Mouse (Mus musculus): ENCODE measurements at regions not wholly inside any gene's neighbourhood (a gene's known extent, or its start where the extent isn't known, plus 50 kb on each side); places are given as distances from the start of the nearest gene placed in this dataset.

DNA sequence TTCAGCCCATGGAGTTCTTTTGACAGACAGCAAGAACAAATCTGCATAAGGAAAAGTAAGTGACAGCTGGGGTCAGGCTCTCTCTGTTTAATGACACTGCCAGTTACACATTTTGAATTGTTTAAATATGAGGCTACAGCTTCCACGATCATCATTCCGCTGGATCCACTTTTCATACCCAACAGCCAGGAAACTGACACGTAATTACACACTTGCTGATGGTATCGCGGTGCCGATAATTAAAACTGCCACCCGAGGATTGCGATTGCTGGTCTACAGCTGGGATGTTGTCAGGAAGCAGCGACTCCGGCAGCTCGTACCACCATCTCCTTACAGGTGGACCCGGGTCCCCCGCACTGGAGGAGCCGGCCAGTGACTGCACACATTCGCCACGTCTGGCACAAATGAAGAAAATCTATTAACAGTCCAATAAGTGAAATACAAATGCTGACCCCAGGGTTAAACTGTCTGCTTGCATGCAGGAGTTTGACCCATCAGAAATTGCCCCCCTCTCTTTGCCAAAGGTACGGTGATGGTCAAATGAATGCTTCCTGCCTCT is 217.3 kb upstream of the Mgmt start:
- Histone ChIP-seq H3K27ac (no peak overlapping the region), H3K4me1 (peaks cover 4% of the 10 kb centered on the region; the same call in 1 of the 2 replicates), H3K4me3 (no peak overlapping the region), H3K9me3 (no peaks in the 10 kb centered on the region), H3K27me3 (ENCODE audit: insufficient read depth, poor library complexity, severe bottlenecking) (peaks cover 54% of the 10 kb centered on the region), H3K36me3 (no peaks in the 10 kb centered on the region)
- peak; percentile 58 for DNase-seq (ENCODE audit: low spot score)
- WGBS: 85% methylated on average over 17 of the region's 17 CpGs

- peak overlapping the region; percentile 42 for H3K4me3 ChIP-seq
- no peak overlapping the region for H3K27ac ChIP-seq
- H3K9me3 ChIP-seq: no peaks in the 10 kb centered on the region
- WGBS: 26% methylated on average over 6 of the region's 6 CpGs
- DNase-seq (ENCODE audit: low spot score): no peak
- H3K36me3 ChIP-seq: no peaks in the 10 kb centered on the region
- H3K4me1 ChIP-seq: peaks cover 11% of the 10 kb centered on the region
- peaks cover 21% of the 10 kb centered on the region for H3K27me3 ChIP-seq (ENCODE audit: insufficient read depth, poor library complexity, severe bottlenecking)
These were observed 204.8 kb upstream of the Mgmt start for GRCm38 (mm10) chr7:136689579-136689978.

DNA sequence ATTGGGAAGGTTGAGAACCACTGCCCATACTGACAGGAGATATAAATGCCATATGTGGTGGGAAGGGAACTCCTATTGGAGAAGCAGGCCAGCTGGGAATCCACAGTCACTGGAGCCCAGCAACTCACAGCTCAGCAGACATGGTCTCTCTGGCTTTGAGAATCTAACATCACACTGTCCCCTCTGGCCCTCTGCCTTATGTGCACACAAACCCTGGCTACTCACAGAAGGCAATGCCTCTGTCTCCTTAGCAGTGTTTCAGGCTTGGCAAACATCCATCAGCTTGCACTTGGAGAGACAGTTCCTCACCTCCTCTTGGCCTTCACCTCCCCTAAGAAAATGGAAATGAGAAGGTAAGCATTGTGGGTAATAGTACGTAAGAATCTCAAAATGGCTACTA is 188.2 kb upstream of the Mgmt start:
- Histone ChIP-seq H3K27me3 (ENCODE audit: insufficient read depth, poor library complexity, severe bottlenecking) (no peaks in the 10 kb centered on the region), H3K27ac (no peak overlapping the region), H3K9me3 (no peaks in the 10 kb centered on the region), H3K36me3 (no peaks in the 10 kb centered on the region), H3K4me3 (no peak overlapping the region), H3K4me1 (peaks cover 6% of the 10 kb centered on the region)
- WGBS: 87% methylated on average over 1 of the region's 1 CpGs
- DNase-seq (ENCODE audit: low spot score): no peak

GRCm38 (mm10) chr7:136707200-136708003 is 187.0 kb upstream of the Mgmt start:
- DNase-seq (ENCODE audit: low spot score): no peak
- Histone ChIP-seq H3K9me3 (no peaks in the 10 kb centered on the region), H3K4me1 (peaks cover 6% of the 10 kb centered on the region), H3K27ac (no peak overlapping the region), H3K27me3 (ENCODE audit: insufficient read depth, poor library complexity, severe bottlenecking) (no peaks in the 10 kb centered on the region), H3K36me3 (no peaks in the 10 kb centered on the region), H3K4me3 (no peak overlapping the region)
- WGBS: 63% methylated on average over 12 of the region's 12 CpGs

- Histone ChIP-seq H3K4me3 (no peak overlapping the region), H3K4me1 (peaks cover 6% of the 10 kb centered on the region), H3K9me3 (no peaks in the 10 kb centered on the region), H3K36me3 (no peaks in the 10 kb centered on the region), H3K27ac (no peak overlapping the region), H3K27me3 (ENCODE audit: insufficient read depth, poor library complexity, severe bottlenecking) (no peaks in the 10 kb centered on the region)
- DNase-seq (ENCODE audit: low spot score): no peak
- 29% methylated on average over 5 of the region's 5 CpGs for WGBS
These were observed 186.4 kb upstream of the Mgmt start for GRCm38 (mm10) chr7:136708004-136708435.

- no peak overlapping the region for H3K27ac ChIP-seq
These were observed 183.8 kb upstream of the Mgmt start for GRCm38 (mm10) chr7:136710653-136711052.

DNA sequence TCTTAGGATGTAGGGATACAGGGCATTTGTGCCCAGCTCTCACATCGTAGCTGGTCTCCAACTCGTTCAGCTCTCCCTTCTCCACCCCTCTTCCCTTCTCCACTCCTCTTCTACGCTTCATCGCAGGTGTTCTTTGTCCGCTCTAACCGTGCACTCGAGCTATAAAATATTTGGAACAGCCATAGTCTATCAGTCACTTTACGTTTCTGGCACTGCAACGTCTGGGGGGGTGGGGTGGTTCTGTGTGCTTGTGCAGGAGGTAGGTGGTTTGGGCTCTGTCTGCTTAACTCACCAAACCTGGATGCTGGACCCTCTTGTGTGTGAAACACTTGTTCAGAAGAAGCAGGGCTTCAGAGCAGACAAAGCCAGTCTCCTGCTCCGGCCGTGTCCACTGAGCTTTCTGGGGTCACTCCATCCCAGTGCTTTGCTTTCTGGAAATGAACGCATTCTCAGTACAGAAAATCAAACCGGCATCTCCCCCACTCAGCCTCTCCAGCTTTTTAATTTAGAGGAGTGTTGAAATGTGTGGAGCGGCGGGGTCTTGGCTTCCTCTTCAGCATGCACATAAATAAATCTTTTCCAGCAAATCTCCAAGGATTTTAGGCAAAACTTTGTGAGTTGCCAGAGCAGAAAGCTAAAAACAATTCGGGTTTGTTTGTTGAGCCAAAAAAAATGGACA is 181.3 kb upstream of the Mgmt start:
- no peak overlapping the region for H3K4me3 ChIP-seq
- H3K27me3 ChIP-seq (ENCODE audit: insufficient read depth, poor library complexity, severe bottlenecking): no peaks in the 10 kb centered on the region
- H3K4me1 ChIP-seq: no peaks in the 10 kb centered on the region
- no peaks in the 10 kb centered on the region for H3K9me3 ChIP-seq
- WGBS: 82% methylated on average over 16 of the region's 16 CpGs
- H3K27ac ChIP-seq: no peak overlapping the region
- H3K36me3 ChIP-seq: no peaks in the 10 kb centered on the region
- no peak for DNase-seq (ENCODE audit: low spot score)

More at GRCm38 (mm10) chr7:136710653-136711052, 183.8 kb upstream of the Mgmt start:
- Histone ChIP-seq H3K4me1 (peaks cover 6% of the 10 kb centered on the region), H3K9me3 (no peaks in the 10 kb centered on the region), H3K4me3 (no peak overlapping the region), H3K36me3 (no peaks in the 10 kb centered on the region), H3K27me3 (ENCODE audit: insufficient read depth, poor library complexity, severe bottlenecking) (no peaks in the 10 kb centered on the region)
- 70% methylated on average over 3 of the region's 3 CpGs for WGBS
- no peak for DNase-seq (ENCODE audit: low spot score)

DNA sequence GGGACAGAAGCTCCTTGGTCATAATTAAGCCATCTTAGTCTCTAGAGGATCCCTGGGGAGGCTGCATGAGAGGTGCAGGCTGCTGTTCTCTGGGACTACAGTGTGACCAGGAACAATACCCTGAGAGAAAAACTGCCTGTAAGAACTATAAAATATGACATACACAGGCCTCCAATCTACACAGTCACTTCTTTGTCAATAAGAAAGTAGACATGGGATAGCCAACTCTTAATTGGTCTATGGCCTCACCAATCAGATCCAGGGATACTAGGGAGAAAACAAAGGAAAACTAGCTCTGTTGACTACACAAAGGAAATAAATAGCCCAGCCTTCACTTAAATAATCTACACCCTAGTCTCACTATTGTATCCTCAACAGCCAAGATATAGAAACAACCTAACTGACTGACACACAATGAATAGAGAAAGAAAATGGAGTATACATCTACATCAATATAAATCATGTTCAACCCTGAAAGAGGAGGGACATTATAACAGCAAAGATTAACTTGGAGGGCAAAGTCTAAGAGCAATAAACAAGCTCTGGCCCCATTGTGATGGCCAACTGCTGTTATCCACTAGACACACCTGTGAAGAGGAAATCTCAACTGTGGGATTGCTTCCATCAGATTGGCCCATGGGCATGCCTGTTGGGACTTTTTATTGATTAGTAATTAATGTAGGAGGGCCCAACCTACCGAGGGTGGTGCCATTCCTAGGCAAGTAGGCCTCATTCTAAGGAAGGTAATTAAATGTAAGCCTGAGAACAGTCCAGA is 166.6 kb upstream of the Mgmt start:
- H3K27ac ChIP-seq: no peak overlapping the region
- DNase-seq (ENCODE audit: low spot score): no peak
- no peaks in the 10 kb centered on the region for H3K36me3 ChIP-seq
- H3K27me3 ChIP-seq (ENCODE audit: insufficient read depth, poor library complexity, severe bottlenecking): no peaks in the 10 kb centered on the region
- no peaks in the 10 kb centered on the region for H3K4me1 ChIP-seq
- no peak overlapping the region for H3K4me3 ChIP-seq
- 64% methylated on average over 1 of the region's 1 CpGs for WGBS
- H3K9me3 ChIP-seq: no peaks in the 10 kb centered on the region

DNA sequence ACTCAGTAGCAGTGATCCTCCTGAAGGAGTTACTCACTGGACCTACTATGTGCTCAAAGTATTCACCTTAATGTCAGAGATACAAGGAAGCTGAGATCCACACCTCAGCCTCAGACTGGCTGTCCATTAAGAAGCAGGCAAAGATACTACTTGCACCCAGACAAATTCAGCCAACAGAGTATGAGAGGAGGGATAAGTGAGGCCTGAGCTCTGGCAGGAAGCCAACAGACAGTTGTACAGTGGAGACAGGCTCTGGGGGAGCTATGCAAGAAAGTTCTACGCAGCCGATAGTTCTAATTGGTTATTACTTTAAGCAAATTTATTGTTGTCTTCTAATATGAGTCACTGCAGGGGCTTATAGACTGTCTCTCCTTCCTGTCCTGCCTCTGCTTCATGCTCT is 152.2 kb upstream of the Mgmt start:
- H3K27me3 ChIP-seq (ENCODE audit: insufficient read depth, poor library complexity, severe bottlenecking): no peaks in the 10 kb centered on the region
- DNase-seq (ENCODE audit: low spot score): no peak
- H3K27ac ChIP-seq: no peak overlapping the region
- 90% methylated on average over 2 of the region's 2 CpGs for WGBS
- H3K9me3 ChIP-seq: no peaks in the 10 kb centered on the region
- no peaks in the 10 kb centered on the region for H3K4me1 ChIP-seq
- no peaks in the 10 kb centered on the region for H3K36me3 ChIP-seq
- H3K4me3 ChIP-seq: no peak overlapping the region

DNA sequence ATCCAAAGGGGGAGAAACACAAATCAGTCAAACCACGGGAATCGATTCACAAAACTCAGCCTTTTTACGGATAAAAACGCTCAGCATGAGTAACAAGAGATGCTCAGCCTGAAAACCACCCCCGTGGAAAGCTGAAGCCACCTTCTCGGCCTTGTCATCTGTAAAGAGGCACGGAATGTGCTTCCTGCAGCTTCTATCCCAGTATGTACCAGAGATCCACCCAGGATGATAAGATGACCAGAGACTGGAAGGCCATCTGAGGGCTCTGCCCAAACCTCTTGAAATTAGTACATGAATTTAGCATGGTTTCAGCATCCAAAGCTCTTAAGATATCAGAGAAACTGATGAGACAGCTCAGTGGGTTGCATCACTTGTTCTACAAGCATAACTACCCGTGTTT is 149.0 kb upstream of the Mgmt start:
- Histone ChIP-seq H3K36me3 (no peaks in the 10 kb centered on the region), H3K9me3 (no peaks in the 10 kb centered on the region), H3K4me1 (no peaks in the 10 kb centered on the region), H3K4me3 (no peak overlapping the region), H3K27me3 (ENCODE audit: insufficient read depth, poor library complexity, severe bottlenecking) (0 out of 2 replicates have a peak, but pooled peaks cover 3% of the 10 kb centered on the region), H3K27ac (no peak overlapping the region)
- DNase-seq (ENCODE audit: low spot score): peak; percentile 70
- WGBS: 76% methylated on average over 8 of the region's 8 CpGs

DNA sequence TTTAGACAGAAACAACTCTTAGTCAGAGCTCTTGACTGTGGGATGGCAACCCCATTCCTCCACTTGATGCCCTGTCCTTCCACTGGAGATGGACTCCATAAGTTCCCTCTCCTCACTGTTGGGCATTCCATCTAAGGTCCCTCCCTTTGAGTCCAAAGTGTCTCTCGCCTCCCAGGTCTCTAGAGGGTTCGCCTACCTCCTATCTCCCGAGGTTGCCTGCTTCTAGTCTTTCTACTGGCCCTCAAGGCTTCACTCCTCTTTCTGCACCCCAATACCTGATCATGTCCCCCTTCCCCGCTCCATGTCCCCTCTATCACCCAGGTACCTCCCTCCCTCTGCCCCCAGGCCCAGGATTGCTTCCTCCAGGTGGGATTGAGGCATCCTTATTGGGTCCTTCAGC is 142.9 kb upstream of the Mgmt start:
- H3K36me3 ChIP-seq: no peaks in the 10 kb centered on the region
- peaks cover 7% of the 10 kb centered on the region; the same call in 1 of the 2 replicates for H3K27me3 ChIP-seq (ENCODE audit: insufficient read depth, poor library complexity, severe bottlenecking)
- H3K9me3 ChIP-seq: no peaks in the 10 kb centered on the region
- H3K27ac ChIP-seq: no peak overlapping the region
- 72% methylated on average over 4 of the region's 4 CpGs for WGBS
- DNase-seq (ENCODE audit: low spot score): peak; percentile 62
- H3K4me1 ChIP-seq: no peaks in the 10 kb centered on the region
- H3K4me3 ChIP-seq: no peak overlapping the region

- Histone ChIP-seq H3K36me3 (no peaks in the 10 kb centered on the region), H3K4me3 (no peak overlapping the region), H3K9me3 (no peaks in the 10 kb centered on the region), H3K4me1 (peaks cover 8% of the 10 kb centered on the region; the same call in 1 of the 2 replicates), H3K27ac (no peak overlapping the region), H3K27me3 (ENCODE audit: insufficient read depth, poor library complexity, severe bottlenecking) (peaks cover 4% of the 10 kb centered on the region; the same call in 1 of the 2 replicates)
- DNase-seq (ENCODE audit: low spot score): no peak
- WGBS: 74% methylated on average over 6 of the region's 6 CpGs
These were observed 139.6 kb upstream of the Mgmt start for GRCm38 (mm10) chr7:136754821-136755220.

All from heart, embryonic 10.5 days (tissue).